Mouse (Mus musculus): ENCODE data around the gene Kmo.

GRCm38 (mm10) chr1:175630345-175630744 is 10.2 kb downstream of the Kmo start:
- no peak for TF ChIP-seq POLR2A (IDR thresholded peaks at IDR 0.05; ENCODE audit: extremely low read depth, insufficient read depth, low read length)
- TF ChIP-seq CTCF (IDR thresholded peaks at IDR 0.05; ENCODE audit: extremely low read depth, insufficient read depth, low read length) = no peak
